Mouse (Mus musculus) midbrain, embryonic 11.5 days (tissue): Measurements from ENCODE around the gene Rasgef1c. TPM values are rescaled to one million over a fixed set of nuclear protein-coding genes. Genes with fewer than 3 reads are reported as not detected.

Source experiments
- ATAC-seq: fragments of 200-750 bp; cut with Nextera tagmentation; 2 replicates; pipeline ENCODE4 v1.8.0; 2017; ENCODE audit warnings: moderate TSS enrichment, moderate library complexity; ENCODE audit not compliant: low FRiP score
- DNase-seq: peaks from one replicate; pipeline ENCODE4 v3.0.0; 2015; ENCODE audit warnings: low spot score; ENCODE audit errors: missing footprints
- H3K27ac ChIP-seq: fragments of 300-500 bp; sonication (generic); 2 replicates; pipeline ENCODE4 v1.5.1; 2014; ENCODE audit warnings: low read depth, low read length
- H3K27me3 ChIP-seq: fragments of 300-500 bp; sonication (generic); 2 replicates; pipeline ENCODE4 v1.6.1; 2014; ENCODE audit warnings: mild to moderate bottlenecking, low read length, moderate library complexity, mixed read lengths; ENCODE audit not compliant: control insufficient read depth, insufficient read depth
- H3K36me3 ChIP-seq: fragments of 300-500 bp; sonication (generic); 2 replicates; pipeline ENCODE4 v1.6.1; 2014; ENCODE audit warnings: mild to moderate bottlenecking, low read length, moderate library complexity, mixed read lengths; ENCODE audit not compliant: control insufficient read depth, insufficient read depth
- H3K4me1 ChIP-seq: fragments of 300-500 bp; sonication (generic); 2 replicates; pipeline ENCODE4 v1.6.1; 2014; ENCODE audit warnings: low read length; ENCODE audit not compliant: control insufficient read depth, insufficient read depth
- H3K4me2 ChIP-seq: fragments of 300-500 bp; sonication (generic); 2 replicates; pipeline ENCODE4 v1.6.1; 2014; ENCODE audit warnings: mild to moderate bottlenecking, moderate library complexity
- H3K4me3 ChIP-seq: fragments of 300-500 bp; sonication (generic); 2 replicates; pipeline ENCODE4 v1.5.1; 2014; ENCODE audit warnings: low read depth, low read length
- H3K9ac ChIP-seq: fragments of 300-500 bp; sonication (generic); 2 replicates; pipeline ENCODE4 v1.6.1; 2014; ENCODE audit warnings: low read length
- H3K9me3 ChIP-seq: fragments of 300-500 bp; sonication (generic); 2 replicates; pipeline ENCODE4 v1.6.1; 2016; ENCODE audit warnings: low read length; ENCODE audit not compliant: control insufficient read depth
- WGBS: fragments of 180-500 bp; shearing (Covaris S2); extraction: QIAGEN DNeasy Blood & Tissue Kit; methylation state at CpG from one replicate; pipeline ENCODE4 v1.1.7; 2014; 5-methylcytosine and 5-hydroxymethylcytosine counted together
- polyA plus RNA-seq: library from polyadenylated mRNA; unstranded; fragments of >200 nt; fragmentation: Nextera tagmentation; extraction: Ambion mirVana; gene quantifications from 2 replicates; pipeline ENCODE4 v1.2.1, GENCODE M21; 2014

Gene Rasgef1c
- polyA plus RNA-seq, 1 experiment from 2014 or later: 0.92 TPM

GRCm38 (mm10) chr11:49980681-49981235, 79.1 kb downstream of the Rasgef1c start:
- H3K4me3 ChIP-seq: no peak overlapping the region
- no peaks in the 10 kb centered on the region for H3K27me3 ChIP-seq
- ATAC-seq (no peak), DNase-seq (no peak)
- H3K9ac ChIP-seq: no peak overlapping the region
- no peaks in the 10 kb centered on the region for H3K4me1 ChIP-seq
- WGBS: 58% methylated on average over 6 of the region's 6 CpGs
- H3K9me3 ChIP-seq: no peaks in the 10 kb centered on the region
- H3K36me3 ChIP-seq: no peaks in the 10 kb centered on the region
- H3K27ac ChIP-seq: no peak overlapping the region
- H3K4me2 ChIP-seq: no peak overlapping the region

- Histone ChIP-seq H3K4me1 (no peaks in the 10 kb centered on the region), H3K9ac (no peak overlapping the region), H3K9me3 (no peaks in the 10 kb centered on the region), H3K4me2 (no peak overlapping the region), H3K27ac (no peak overlapping the region), H3K4me3 (no peak overlapping the region), H3K27me3 (no peaks in the 10 kb centered on the region), H3K36me3 (no peaks in the 10 kb centered on the region)
- no peak for DNase-seq
- 85% methylated on average over 7 of the region's 7 CpGs for WGBS
- ATAC-seq: no peak
Observed at GRCm38 (mm10) chr11:49981321-49981963, 79.8 kb downstream of the Rasgef1c start.

DNA sequence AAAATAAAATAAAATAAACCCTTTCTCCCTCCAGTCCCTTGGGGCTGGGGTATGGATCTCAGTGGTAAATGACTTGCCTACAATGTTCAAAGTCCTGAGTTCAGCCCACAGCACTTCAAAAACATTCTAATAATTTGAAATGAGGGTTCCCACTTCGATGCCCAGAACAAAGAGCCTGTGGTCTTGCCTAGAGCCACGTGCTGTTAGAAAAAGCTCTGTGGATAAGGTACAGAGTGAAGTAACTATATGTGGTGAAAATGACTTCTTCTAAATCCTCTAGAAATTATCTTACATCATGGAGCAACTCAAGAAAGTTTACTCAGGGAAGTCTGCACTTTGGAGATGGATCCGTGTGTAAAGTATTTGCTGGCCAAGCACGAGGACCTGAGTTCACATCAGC, 80.5 kb downstream of the Rasgef1c start:
- H3K27ac ChIP-seq: no peak overlapping the region
- H3K4me1 ChIP-seq: no peaks in the 10 kb centered on the region
- WGBS: 83% methylated on average over 4 of the region's 4 CpGs
- no peak overlapping the region for H3K9ac ChIP-seq
- no peaks in the 10 kb centered on the region for H3K27me3 ChIP-seq
- no peak for ATAC-seq
- no peaks in the 10 kb centered on the region for H3K9me3 ChIP-seq
- no peak overlapping the region for H3K4me3 ChIP-seq
- DNase-seq: no peak
- H3K4me2 ChIP-seq: no peak overlapping the region
- no peaks in the 10 kb centered on the region for H3K36me3 ChIP-seq

DNA sequence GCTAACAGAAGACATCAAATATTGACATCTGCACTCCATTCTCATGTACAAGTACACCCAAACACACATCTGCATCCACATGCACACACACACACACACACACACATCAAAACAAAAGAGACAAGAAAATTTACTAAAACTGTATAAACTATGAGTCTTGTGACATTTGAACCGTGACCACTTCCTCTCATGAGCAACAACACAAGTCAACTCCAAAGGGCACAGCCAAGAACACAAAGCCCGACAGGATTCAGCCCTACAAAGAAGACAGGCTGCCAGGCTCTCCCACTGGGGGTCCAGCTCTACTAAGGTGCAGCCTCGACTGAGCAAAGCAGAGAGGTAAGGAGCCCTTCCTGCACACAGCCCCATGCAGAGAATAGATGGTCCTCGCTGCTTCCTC, 81.2 kb downstream of the Rasgef1c start:
- H3K27me3 ChIP-seq: no peaks in the 10 kb centered on the region
- ATAC-seq (no peak), DNase-seq (no peak)
- H3K4me3 ChIP-seq: no peak overlapping the region
- H3K27ac ChIP-seq: no peak overlapping the region
- no peaks in the 10 kb centered on the region for H3K36me3 ChIP-seq
- no peaks in the 10 kb centered on the region for H3K9me3 ChIP-seq
- no peak overlapping the region for H3K4me2 ChIP-seq
- no peaks in the 10 kb centered on the region for H3K4me1 ChIP-seq
- WGBS: 54% methylated on average over 4 of the region's 4 CpGs
- no peak overlapping the region for H3K9ac ChIP-seq

- Histone ChIP-seq H3K4me1 (no peaks in the 10 kb centered on the region), H3K9ac (no peak overlapping the region), H3K36me3 (no peaks in the 10 kb centered on the region), H3K27ac (no peak overlapping the region), H3K9me3 (no peaks in the 10 kb centered on the region), H3K27me3 (no peaks in the 10 kb centered on the region), H3K4me2 (no peak overlapping the region), H3K4me3 (no peak overlapping the region)
- no peak for DNase-seq
- 83% methylated on average over 4 of the region's 4 CpGs for WGBS
- no peak for ATAC-seq
Observed at GRCm38 (mm10) chr11:49983875-49984552, 82.4 kb downstream of the Rasgef1c start.

DNA sequence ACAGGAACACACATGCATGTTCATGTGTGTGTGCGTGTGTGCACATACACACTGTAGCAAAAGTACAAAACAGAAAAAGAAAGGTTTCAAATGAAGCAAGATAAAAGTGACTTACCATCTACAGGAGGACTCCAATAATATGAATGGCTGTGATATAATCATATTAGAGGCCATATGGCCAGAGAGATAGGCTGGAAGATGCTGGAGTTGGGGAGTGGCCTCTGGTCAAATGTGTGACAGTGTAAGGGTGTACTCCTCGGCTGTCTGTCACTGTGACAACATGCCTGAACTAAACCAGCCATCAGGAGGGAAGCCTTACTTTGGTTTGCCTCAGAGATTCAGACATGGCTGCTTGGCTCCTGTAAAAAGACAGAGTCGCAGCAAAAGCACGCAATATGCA, 83.4 kb downstream of the Rasgef1c start:
- Histone ChIP-seq H3K36me3 (no peaks in the 10 kb centered on the region), H3K27ac (no peak overlapping the region), H3K4me1 (no peaks in the 10 kb centered on the region), H3K27me3 (no peaks in the 10 kb centered on the region), H3K4me2 (no peak overlapping the region), H3K4me3 (no peak overlapping the region), H3K9ac (no peak overlapping the region), H3K9me3 (no peaks in the 10 kb centered on the region)
- DNase-seq (no peak), ATAC-seq (no peak)
- WGBS: 92% methylated on average over 4 of the region's 4 CpGs

DNA sequence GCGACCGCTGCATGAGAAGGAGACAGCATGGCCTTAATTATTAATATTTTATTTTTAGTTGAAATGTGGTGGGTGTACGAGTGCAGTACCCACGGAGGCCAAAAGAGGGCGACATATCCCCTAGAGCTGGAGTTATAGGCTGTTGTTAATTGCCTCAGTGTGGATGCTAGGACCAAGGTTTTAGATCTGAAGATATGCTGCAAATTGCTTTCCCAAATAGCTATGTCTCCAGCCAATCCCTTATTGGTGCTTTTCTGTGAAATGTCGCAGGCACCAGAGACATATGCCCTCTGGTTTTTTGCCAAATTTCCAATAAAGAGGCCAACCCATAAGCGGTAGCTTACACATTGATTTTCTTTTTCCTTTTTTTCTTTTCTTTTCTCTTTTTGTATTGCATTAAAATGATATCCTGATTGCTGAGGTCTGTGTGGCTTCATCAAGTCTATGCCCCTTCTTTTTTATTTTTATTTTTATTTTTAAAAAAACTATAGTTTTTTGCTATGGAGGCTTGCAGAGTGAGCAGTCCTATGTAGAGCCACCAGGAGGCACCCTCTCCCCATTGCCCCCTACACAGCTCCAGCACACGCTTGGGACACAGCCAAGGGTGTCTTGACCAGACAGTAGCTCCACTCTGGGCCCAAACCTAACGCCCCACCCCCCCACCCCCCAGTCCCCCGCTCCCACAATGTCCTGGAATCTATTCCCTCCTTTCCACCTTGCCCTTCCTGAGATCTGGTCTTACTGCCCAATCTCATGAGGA, 84.8 kb downstream of the Rasgef1c start:
- no peak overlapping the region for H3K9ac ChIP-seq
- ATAC-seq: peak; percentile 76

GRCm38 (mm10) chr11:49994536-49994935, 92.9 kb downstream of the Rasgef1c start:
- Histone ChIP-seq H3K9ac (no peak overlapping the region), H3K9me3 (no peaks in the 10 kb centered on the region), H3K27me3 (no peaks in the 10 kb centered on the region), H3K36me3 (no peaks in the 10 kb centered on the region), H3K27ac (no peak overlapping the region), H3K4me2 (no peak overlapping the region), H3K4me3 (no peak overlapping the region), H3K4me1 (no peaks in the 10 kb centered on the region)
- no peak for DNase-seq
- no peak for ATAC-seq
- WGBS: 88% methylated on average over 2 of the region's 2 CpGs

More for the DNA sequence above, 84.8 kb downstream of the Rasgef1c start:
- DNase-seq: peak; percentile 94
- H3K36me3 ChIP-seq: no peaks in the 10 kb centered on the region
- H3K27me3 ChIP-seq: no peaks in the 10 kb centered on the region
- 19% methylated on average over 10 of the region's 10 CpGs for WGBS
- no peak overlapping the region for H3K4me2 ChIP-seq
- H3K4me1 ChIP-seq: no peaks in the 10 kb centered on the region
- H3K4me3 ChIP-seq: no peak overlapping the region
- H3K27ac ChIP-seq: no peak overlapping the region
- H3K9me3 ChIP-seq: no peaks in the 10 kb centered on the region

GRCm38 (mm10) chr11:49996398-49996797, 94.8 kb downstream of the Rasgef1c start:
- ATAC-seq: no peak
- no peak for DNase-seq
- Histone ChIP-seq H3K9ac (no peak overlapping the region), H3K4me1 (no peaks in the 10 kb centered on the region), H3K9me3 (no peaks in the 10 kb centered on the region), H3K27me3 (no peaks in the 10 kb centered on the region), H3K27ac (no peak overlapping the region), H3K36me3 (no peaks in the 10 kb centered on the region), H3K4me3 (no peak overlapping the region), H3K4me2 (no peak overlapping the region)
- WGBS: 81% methylated on average over 4 of the region's 4 CpGs
